Mouse (Mus musculus) brain, embryonic 14.5 days (tissue): ENCODE results near the gene Med7.

Source experiments
- CTCF ChIP-seq: fragments of 200-500 bp; IDR thresholded peaks from 2 replicates; pipeline ENCODE4 v1.5.1; 2012; ENCODE audit warnings: inconsistent platforms, mild to moderate bottlenecking, moderate library complexity, borderline replicate concordance; ENCODE audit not compliant: insufficient read depth, insufficient read length; ENCODE audit errors: extremely low read depth
- POLR2A ChIP-seq: fragments of 200-500 bp; IDR thresholded peaks from 2 replicates; pipeline ENCODE4 v1.6.1; 2012; ENCODE audit warnings: mild to moderate bottlenecking, inconsistent platforms, borderline replicate concordance; ENCODE audit not compliant: poor library complexity, insufficient read depth, insufficient read length, severe bottlenecking; ENCODE audit errors: extremely low read depth

GRCm38 (mm10) chr11:46398473-46398872, 38.3 kb upstream of the Med7 start:
- no peak for TF ChIP-seq POLR2A
- no peak for TF ChIP-seq CTCF
